Mouse (Mus musculus) lung, embryonic 16.5 days (tissue): Measurements from ENCODE around the gene Dnaic1. TPM values are rescaled to one million over a fixed set of nuclear protein-coding genes. Genes with fewer than 3 reads are reported as not detected.
A peak's percentile ranks its signal among the peaks of the same experiment; 100 is the strongest.

Source experiments
- ATAC-seq: fragments of 200-750 bp; cut with Nextera tagmentation; 2 replicates; pipeline ENCODE4 v1.8.0; 2017; ENCODE audit warnings: low read depth, mild to moderate bottlenecking, moderate library complexity
- H3K27ac ChIP-seq: fragments of 300-500 bp; sonication (generic); 2 replicates; pipeline ENCODE4 v1.5.1; 2014; ENCODE audit warnings: mild to moderate bottlenecking, control low read depth, low read length
- H3K27me3 ChIP-seq: fragments of 300-500 bp; sonication (generic); 2 replicates; pipeline ENCODE4 v1.6.1; 2014; ENCODE audit warnings: low read depth, low read length, mixed read lengths; ENCODE audit not compliant: control insufficient read depth, insufficient read depth
- H3K36me3 ChIP-seq: fragments of 300-500 bp; sonication (generic); 2 replicates; pipeline ENCODE4 v1.6.1; 2014; ENCODE audit warnings: low read length; ENCODE audit not compliant: control insufficient read depth, insufficient read depth
- H3K4me1 ChIP-seq: fragments of 300-500 bp; sonication (generic); replicated peaks from 2 replicates; pipeline ENCODE4 v1.6.1; 2014; ENCODE audit warnings: low read length, mixed read lengths; ENCODE audit not compliant: control insufficient read depth, insufficient read depth
- H3K4me2 ChIP-seq: fragments of 300-500 bp; sonication (generic); 2 replicates; pipeline ENCODE4 v1.6.1; 2014; ENCODE audit warnings: low read depth, low read length, control low read depth
- H3K4me3 ChIP-seq: fragments of 300-500 bp; sonication (generic); 2 replicates; pipeline ENCODE4 v1.5.1; 2014; ENCODE audit warnings: mild to moderate bottlenecking, low read length, control low read depth
- H3K9ac ChIP-seq: fragments of 300-500 bp; sonication (generic); 2 replicates; pipeline ENCODE4 v1.6.1; 2014; ENCODE audit warnings: low read length, control low read depth
- H3K9me3 ChIP-seq: fragments of 300-500 bp; sonication (generic); 2 replicates; pipeline ENCODE4 v1.6.1; 2016; ENCODE audit warnings: low read length; ENCODE audit not compliant: control insufficient read depth
- WGBS: fragments of 180-500 bp; shearing (Covaris S2); extraction: QIAGEN DNeasy Blood & Tissue Kit; methylation state at CpG from one replicate; pipeline ENCODE4 v1.1.7; 2014; 5-methylcytosine and 5-hydroxymethylcytosine counted together
- polyA plus RNA-seq: library from polyadenylated mRNA; unstranded; fragments of >200 nt; fragmentation: Nextera tagmentation; extraction: Ambion mirVana; gene quantifications from 2 replicates; pipeline ENCODE4 v1.2.1, GENCODE M21; 2015

Dnaic1 gene
- polyA plus RNA-seq, 1 experiment from 2014 or later, result 2.9 TPM

- ATAC-seq, result no peak
- Histone ChIP-seq H3K27me3 (no peaks in the 10 kb centered on the region), H3K9ac (no peak overlapping the region), H3K4me3 (no peak overlapping the region), H3K9me3 (no peaks in the 10 kb centered on the region), H3K27ac (no peak overlapping the region), H3K4me1 (peaks cover 3% of the 10 kb centered on the region; the same call in 1 of the 2 replicates), H3K36me3 (no peaks in the 10 kb centered on the region), H3K4me2 (no peak overlapping the region)
- WGBS, result 45% methylated on average over 12 of the region's 12 CpGs
Measured at GRCm38 (mm10) chr4:41618916-41619746, 49.6 kb downstream of the Dnaic1 start.

GRCm38 (mm10) chr4:41622071-41622470 lies 52.5 kb downstream of the Dnaic1 start:
- no peaks in the 10 kb centered on the region for H3K9me3 ChIP-seq
- no peak overlapping the region for H3K4me2 ChIP-seq
- no peak overlapping the region for H3K27ac ChIP-seq
- H3K9ac ChIP-seq, result no peak overlapping the region
- no peak for ATAC-seq
- no peaks in the 10 kb centered on the region for H3K4me1 ChIP-seq
- no peaks in the 10 kb centered on the region for H3K27me3 ChIP-seq
- H3K36me3 ChIP-seq, result no peaks in the 10 kb centered on the region
- WGBS, result 80% methylated on average over 14 of the region's 14 CpGs
- H3K4me3 ChIP-seq, result no peak overlapping the region

GRCm38 (mm10) chr4:41628202-41628927 lies 58.8 kb downstream of the Dnaic1 start:
- Histone ChIP-seq H3K4me3 (no peak overlapping the region), H3K9me3 (no peaks in the 10 kb centered on the region), H3K9ac (peak overlapping the region; percentile 43; the same call in 1 of the 2 replicates), H3K4me1 (peaks cover 34% of the 10 kb centered on the region), H3K27ac (peak overlapping the region; percentile 75), H3K4me2 (0 out of 2 replicates have a peak overlapping the region, but pooled peaks have one; percentile 7), H3K36me3 (no peaks in the 10 kb centered on the region), H3K27me3 (no peaks in the 10 kb centered on the region; the same call in 1 of the 2 replicates)
- ATAC-seq, result peak; percentile 87
- 9% methylated on average over 8 of the region's 8 CpGs for WGBS

GRCm38 (mm10) chr4:41630196-41630595 lies 60.6 kb downstream of the Dnaic1 start:
- Histone ChIP-seq H3K4me2 (no peak overlapping the region), H3K4me1 (peaks cover 34% of the 10 kb centered on the region)
- 0 out of 2 replicates have a peak, but pooled peaks have one; percentile 16 for ATAC-seq

GRCm38 (mm10) chr4:41631390-41631789 lies 61.8 kb downstream of the Dnaic1 start:
- Histone ChIP-seq H3K27ac (peak overlapping the region; percentile 49; the same call in 1 of the 2 replicates), H3K9ac (peak overlapping the region; percentile 44; the same call in 1 of the 2 replicates), H3K4me2 (peak overlapping the region; percentile 16; the same call in 1 of the 2 replicates), H3K27me3 (no peaks in the 10 kb centered on the region; the same call in 1 of the 2 replicates), H3K9me3 (no peaks in the 10 kb centered on the region), H3K4me1 (peaks cover 34% of the 10 kb centered on the region), H3K4me3 (no peak overlapping the region), H3K36me3 (no peaks in the 10 kb centered on the region)
- peak; percentile 11; the same call in 1 of the 2 replicates for ATAC-seq
- 6% methylated on average over 11 of the region's 11 CpGs for WGBS

More at GRCm38 (mm10) chr4:41630196-41630595, 60.6 kb downstream of the Dnaic1 start:
- Histone ChIP-seq H3K36me3 (no peaks in the 10 kb centered on the region), H3K27ac (0 out of 2 replicates have a peak overlapping the region, but pooled peaks have one; percentile 29), H3K27me3 (no peaks in the 10 kb centered on the region; the same call in 1 of the 2 replicates), H3K4me3 (no peak overlapping the region), H3K9me3 (no peaks in the 10 kb centered on the region), H3K9ac (no peak overlapping the region)
- WGBS, result 25% methylated on average over 6 of the region's 6 CpGs

GRCm38 (mm10) chr4:41633001-41633400 lies 63.4 kb downstream of the Dnaic1 start:
- 54% methylated on average over 9 of the region's 9 CpGs for WGBS
- Histone ChIP-seq H3K9me3 (no peaks in the 10 kb centered on the region), H3K9ac (no peak overlapping the region), H3K4me2 (no peak overlapping the region), H3K36me3 (no peaks in the 10 kb centered on the region), H3K27ac (no peak overlapping the region), H3K4me3 (no peak overlapping the region), H3K4me1 (peaks cover 31% of the 10 kb centered on the region), H3K27me3 (no peaks in the 10 kb centered on the region; the same call in 1 of the 2 replicates)
- ATAC-seq, result no peak

- no peak overlapping the region for H3K4me2 ChIP-seq
- WGBS, result 93% methylated on average over 8 of the region's 8 CpGs
- H3K36me3 ChIP-seq, result no peaks in the 10 kb centered on the region
- peaks cover 6% of the 10 kb centered on the region; the same call in 1 of the 2 replicates for H3K27me3 ChIP-seq
- H3K4me1 ChIP-seq, result peaks cover 25% of the 10 kb centered on the region
- H3K4me3 ChIP-seq, result no peak overlapping the region
- no peak overlapping the region for H3K9ac ChIP-seq
- H3K27ac ChIP-seq, result no peak overlapping the region
- H3K9me3 ChIP-seq, result no peaks in the 10 kb centered on the region
- no peak for ATAC-seq
Measured at GRCm38 (mm10) chr4:41634631-41635030, 65.1 kb downstream of the Dnaic1 start.

GRCm38 (mm10) chr4:41635224-41635623 lies 65.6 kb downstream of the Dnaic1 start:
- H3K4me1 ChIP-seq, result peaks cover 24% of the 10 kb centered on the region
- H3K27me3 ChIP-seq, result peaks cover 6% of the 10 kb centered on the region; the same call in 1 of the 2 replicates
- WGBS, result 67% methylated on average over 8 of the region's 8 CpGs
- H3K4me3 ChIP-seq, result no peak overlapping the region
- H3K27ac ChIP-seq, result no peak overlapping the region
- no peak overlapping the region for H3K4me2 ChIP-seq
- H3K9me3 ChIP-seq, result no peaks in the 10 kb centered on the region
- ATAC-seq, result no peak
- H3K36me3 ChIP-seq, result no peaks in the 10 kb centered on the region
- no peak overlapping the region for H3K9ac ChIP-seq

GRCm38 (mm10) chr4:41635906-41636305 lies 66.3 kb downstream of the Dnaic1 start:
- no peak overlapping the region for H3K4me3 ChIP-seq
- WGBS, result 65% methylated on average over 2 of the region's 2 CpGs
- H3K9ac ChIP-seq, result no peak overlapping the region
- H3K4me2 ChIP-seq, result no peak overlapping the region
- peaks cover 18% of the 10 kb centered on the region for H3K4me1 ChIP-seq
- peaks cover 6% of the 10 kb centered on the region; the same call in 1 of the 2 replicates for H3K27me3 ChIP-seq
- no peak overlapping the region for H3K27ac ChIP-seq
- no peaks in the 10 kb centered on the region for H3K9me3 ChIP-seq
- ATAC-seq, result no peak
- H3K36me3 ChIP-seq, result no peaks in the 10 kb centered on the region
